Mouse (Mus musculus) gastrocnemius, adult 2 months (tissue): ENCODE measurements at regions not wholly inside any gene's neighbourhood (a gene's known extent, or its start where the extent isn't known, plus 50 kb on each side); places are given as distances from the start of the nearest gene placed in this dataset.

Experiments
- DNase-seq: peaks from one replicate; pipeline ENCODE4 v3.0.0; 2022
- H3K27ac ChIP-seq: fragments of 200-600 bp; 2 replicates; pipeline ENCODE4 v1.8.1; 2022; ENCODE audit warnings: mild to moderate bottlenecking
- H3K4me3 ChIP-seq: fragments of 200-600 bp; 2 replicates; pipeline ENCODE4 v1.8.1; 2022; ENCODE audit warnings: mild to moderate bottlenecking, moderate library complexity
- CTCF ChIP-seq: fragments of 200-600 bp; IDR thresholded peaks from 2 replicates; pipeline ENCODE4 v1.8.1; 2022; ENCODE audit warnings: antibody characterized with exemption, mild to moderate bottlenecking, moderate library complexity
- intact Hi-C: fragments of 180-260 bp; cut with DNase I; formaldehyde crosslinking; loops from one replicate; pipeline ENCODE4 v1.15.1; 2025

GRCm38 (mm10) chr14:99616655-99617335 is 318.3 kb downstream of the Klf5 start:
- TF ChIP-seq CTCF: no peak
- DNase-seq: no peak
- intact Hi-C loops: no loop called here
- H3K27ac ChIP-seq: no peak overlapping the region
- H3K4me3 ChIP-seq: no peak overlapping the region

- no peak for TF ChIP-seq CTCF
- Histone ChIP-seq H3K4me3 (no peak overlapping the region), H3K27ac (no peak overlapping the region)
- DNase-seq: no peak
- intact Hi-C loops: no loop called here
Observed at GRCm38 (mm10) chr14:99617374-99617773, 318.9 kb downstream of the Klf5 start.

GRCm38 (mm10) chr14:99621538-99621937 is 323.0 kb downstream of the Klf5 start:
- TF ChIP-seq CTCF: no peak; the same call in 1 of the 2 replicates
- Histone ChIP-seq H3K27ac (no peak overlapping the region), H3K4me3 (no peak overlapping the region)
- no peak for DNase-seq
- intact Hi-C loops: no loop called here

DNA sequence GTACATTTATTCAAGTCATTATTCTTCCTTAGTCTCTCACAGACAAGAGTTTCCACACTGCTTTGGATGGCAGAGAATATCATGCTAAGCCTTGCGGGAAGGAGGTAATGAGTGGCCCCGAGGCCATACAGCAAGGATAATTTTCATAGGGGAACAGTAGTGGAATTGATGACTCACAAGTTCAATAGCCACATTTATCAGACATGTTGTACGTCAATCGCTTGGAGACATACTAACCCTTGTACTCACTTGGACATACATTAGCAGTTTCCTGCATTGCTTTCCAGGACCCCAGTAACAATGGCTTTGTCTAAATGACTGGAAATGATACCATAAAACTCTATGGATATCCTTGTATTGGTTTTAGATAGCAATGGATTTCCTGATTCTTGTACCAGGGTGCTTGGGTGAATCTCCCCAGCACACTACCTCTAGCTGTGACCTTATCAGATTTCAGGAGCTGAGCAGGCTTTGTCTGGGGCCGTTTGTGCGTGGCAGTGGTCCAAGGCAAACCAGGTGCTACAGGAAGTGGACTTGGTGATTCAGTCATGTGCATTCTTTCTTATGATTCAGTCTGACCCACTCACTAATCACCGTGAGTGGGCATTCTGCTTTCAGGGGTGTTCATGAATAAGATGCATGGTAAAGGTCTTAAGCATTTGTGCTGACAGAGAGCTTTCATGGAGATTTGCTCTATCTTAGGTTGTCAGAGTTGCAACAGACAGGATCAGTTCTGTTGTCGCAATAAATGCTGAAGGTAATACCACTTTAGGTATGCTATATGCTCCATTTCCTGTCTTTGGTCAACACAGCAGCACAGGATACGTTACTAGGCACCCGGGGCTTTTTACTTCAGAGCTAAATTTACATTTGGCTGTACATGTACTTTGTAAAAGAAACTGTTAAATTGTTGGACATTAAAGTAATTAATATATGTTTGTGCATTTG is 326.2 kb downstream of the Klf5 start:
- TF ChIP-seq CTCF: no peak
- Histone ChIP-seq H3K4me3 (no peak overlapping the region), H3K27ac (no peak overlapping the region)
- intact Hi-C loops: no loop called here
- DNase-seq: no peak

- intact Hi-C loops: no loop called here
Observed at GRCm38 (mm10) chr14:99627615-99628014, 329.1 kb downstream of the Klf5 start.

GRCm38 (mm10) chr14:99631092-99631491 is 332.6 kb downstream of the Klf5 start:
- Histone ChIP-seq H3K4me3 (no peak overlapping the region), H3K27ac (no peak overlapping the region)
- no peak for TF ChIP-seq CTCF
- intact Hi-C loops: no loop called here
- no peak for DNase-seq

More at GRCm38 (mm10) chr14:99627615-99628014, 329.1 kb downstream of the Klf5 start:
- no peak overlapping the region for H3K27ac ChIP-seq
- no peak overlapping the region for H3K4me3 ChIP-seq
- no peak for DNase-seq
- TF ChIP-seq CTCF: no peak

- no peak overlapping the region for H3K27ac ChIP-seq
- intact Hi-C loops: no loop called here
- TF ChIP-seq CTCF: no peak
Observed at GRCm38 (mm10) chr14:99632444-99632843, 334.0 kb downstream of the Klf5 start.

GRCm38 (mm10) chr14:99635556-99636150 is 337.2 kb downstream of the Klf5 start:
- no peak overlapping the region for H3K27ac ChIP-seq
- TF ChIP-seq CTCF: no peak
- intact Hi-C loops: no loop called here
- H3K4me3 ChIP-seq: no peak overlapping the region
- DNase-seq: no peak

More at GRCm38 (mm10) chr14:99632444-99632843, 334.0 kb downstream of the Klf5 start:
- H3K4me3 ChIP-seq: no peak overlapping the region
- DNase-seq: no peak

GRCm38 (mm10) chr14:99641475-99642453 is 343.3 kb downstream of the Klf5 start:
- Histone ChIP-seq H3K27ac (no peak overlapping the region), H3K4me3 (no peak overlapping the region)
- DNase-seq: no peak
- no peak for TF ChIP-seq CTCF
- intact Hi-C loops: no loop called here

- H3K27ac ChIP-seq: no peak overlapping the region
- no peak for DNase-seq
- intact Hi-C loops: no loop called here
- no peak for TF ChIP-seq CTCF
- H3K4me3 ChIP-seq: no peak overlapping the region
Observed at GRCm38 (mm10) chr14:99646323-99646722, 347.8 kb downstream of the Klf5 start.

- Histone ChIP-seq H3K4me3 (no peak overlapping the region), H3K27ac (no peak overlapping the region)
- no peak for DNase-seq
- TF ChIP-seq CTCF: no peak
- intact Hi-C loops: no loop called here
Observed at GRCm38 (mm10) chr14:99674399-99674798, 375.9 kb downstream of the Klf5 start.
